Mouse (Mus musculus): ENCODE data around the gene Kalrn. TPM values are rescaled to one million over a fixed set of nuclear protein-coding genes. Genes with fewer than 3 reads are reported as not detected.

Kalrn gene
- polyA plus RNA-seq, 1 experiment from 2014 or later: 16.6 TPM

DNA sequence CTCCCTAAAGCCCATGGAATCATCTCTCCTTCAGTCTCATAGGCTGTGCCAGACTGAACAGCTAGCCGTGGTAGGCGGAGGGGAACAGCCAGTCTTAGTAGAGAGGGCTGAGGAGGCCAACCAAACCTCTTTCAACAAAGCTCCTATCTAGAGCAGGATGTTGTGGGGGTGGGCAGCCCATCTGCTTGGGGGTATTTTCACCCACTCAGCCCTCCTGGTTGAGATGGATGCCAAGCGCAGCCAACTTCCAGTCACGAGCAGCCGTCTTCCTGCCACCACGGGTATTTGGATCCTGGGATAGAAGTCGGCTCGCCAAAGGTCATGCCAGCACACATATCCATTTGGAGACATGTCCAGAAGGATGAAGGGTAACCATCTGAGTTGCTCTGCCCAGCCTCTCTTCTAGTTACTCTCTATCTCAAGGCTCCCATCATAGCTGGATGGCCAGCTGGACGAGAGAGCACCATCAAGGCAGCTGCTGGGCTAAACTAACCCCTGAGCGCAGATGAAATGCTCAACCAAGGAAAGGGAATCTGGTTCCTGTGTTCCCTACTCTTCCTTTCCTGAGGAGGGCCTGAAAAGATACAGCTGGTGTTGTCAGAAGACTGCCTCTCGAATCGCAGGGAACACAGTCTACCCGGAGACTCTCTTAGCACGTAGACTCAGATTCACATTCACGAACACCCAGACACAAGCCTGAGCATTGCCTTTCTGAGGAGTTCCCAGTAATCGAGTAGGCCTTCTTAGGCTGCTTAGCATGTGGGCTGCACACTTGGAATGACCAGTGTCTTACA lies 331.2 kb downstream of the Kalrn start:
- no peaks in the 10 kb centered on the region for H3K27me3 ChIP-seq (ENCODE audit: insufficient read depth, poor library complexity, severe bottlenecking)
- H3K27ac ChIP-seq: no peak overlapping the region
- no peak overlapping the region for H3K4me3 ChIP-seq
- WGBS: 97% methylated on average over 16 of the region's 16 CpGs
- DNase-seq (ENCODE audit: low spot score): no peak
- peaks cover 38% of the 10 kb centered on the region for H3K36me3 ChIP-seq
- no peaks in the 10 kb centered on the region for H3K4me1 ChIP-seq (replicated peaks)
- no peaks in the 10 kb centered on the region for H3K9me3 ChIP-seq

DNA sequence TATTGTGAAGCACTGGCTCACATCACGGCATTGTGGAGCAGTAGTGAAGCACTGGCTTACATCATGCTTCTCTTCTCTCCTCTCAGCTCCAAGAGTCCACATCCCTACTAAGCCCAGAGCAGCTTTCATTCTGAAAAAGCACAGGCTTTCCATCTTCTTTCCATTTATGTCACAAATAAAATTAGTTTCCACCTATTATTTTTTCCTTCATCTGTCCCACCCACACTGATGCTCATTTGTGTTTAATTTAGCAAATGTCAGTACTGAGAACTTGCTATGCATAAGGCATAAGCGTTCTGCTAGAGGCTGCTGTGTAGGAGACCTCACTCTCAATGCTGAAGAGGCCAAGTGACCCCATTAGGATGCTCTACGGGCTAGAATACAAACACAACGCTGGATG lies 333.7 kb downstream of the Kalrn start:
- Histone ChIP-seq H3K27ac (no peak overlapping the region), H3K9me3 (no peaks in the 10 kb centered on the region), H3K36me3 (peaks cover 52% of the 10 kb centered on the region), H3K4me3 (no peak overlapping the region), H3K27me3 (ENCODE audit: insufficient read depth, poor library complexity, severe bottlenecking) (no peaks in the 10 kb centered on the region), H3K4me1 (replicated peaks) (no peaks in the 10 kb centered on the region)
- WGBS: 84% methylated on average over 4 of the region's 4 CpGs
- DNase-seq (ENCODE audit: low spot score): no peak

DNA sequence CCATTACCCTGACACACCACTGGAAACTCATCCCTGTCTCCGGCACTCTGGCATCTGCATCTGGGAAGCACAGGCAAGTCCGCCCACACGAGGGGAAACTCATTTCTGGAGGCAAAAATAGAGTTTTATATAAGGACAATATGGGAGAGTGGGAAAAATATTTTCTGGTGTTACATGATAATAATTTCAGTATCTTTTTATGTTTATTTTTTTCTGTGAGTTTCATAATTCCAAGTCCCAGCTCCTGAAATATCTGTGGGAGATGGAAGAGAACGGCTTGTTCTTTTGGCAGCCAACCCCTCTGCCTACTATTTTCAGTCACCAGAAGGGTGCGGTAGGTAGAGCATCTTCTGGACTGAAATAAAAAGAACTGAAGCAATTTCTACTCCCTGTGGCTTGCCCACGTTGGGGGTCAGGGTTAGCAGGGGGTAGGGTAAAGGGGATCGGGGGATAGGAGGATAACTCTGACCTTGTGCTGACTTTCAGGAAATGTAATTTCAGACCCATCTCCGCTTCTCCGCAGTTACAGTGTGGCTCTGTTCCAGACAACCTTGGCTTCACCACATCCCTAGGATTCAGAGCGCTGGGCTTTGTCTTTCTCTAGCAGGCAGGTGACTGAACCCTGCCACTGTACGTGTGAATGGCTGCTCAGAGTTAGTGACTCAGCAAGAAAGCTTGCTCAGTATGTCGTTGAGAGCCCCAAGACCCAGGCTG lies 336.3 kb downstream of the Kalrn start:
- peaks cover 58% of the 10 kb centered on the region for H3K36me3 ChIP-seq
- DNase-seq (ENCODE audit: low spot score): no peak
- WGBS: 87% methylated on average over 12 of the region's 12 CpGs
- H3K9me3 ChIP-seq: no peaks in the 10 kb centered on the region
- H3K27me3 ChIP-seq (ENCODE audit: insufficient read depth, poor library complexity, severe bottlenecking): no peaks in the 10 kb centered on the region
- H3K4me1 ChIP-seq (replicated peaks): peaks cover 2% of the 10 kb centered on the region; the same call in 1 of the 2 replicates
- no peak overlapping the region for H3K27ac ChIP-seq
- no peak overlapping the region for H3K4me3 ChIP-seq

DNA sequence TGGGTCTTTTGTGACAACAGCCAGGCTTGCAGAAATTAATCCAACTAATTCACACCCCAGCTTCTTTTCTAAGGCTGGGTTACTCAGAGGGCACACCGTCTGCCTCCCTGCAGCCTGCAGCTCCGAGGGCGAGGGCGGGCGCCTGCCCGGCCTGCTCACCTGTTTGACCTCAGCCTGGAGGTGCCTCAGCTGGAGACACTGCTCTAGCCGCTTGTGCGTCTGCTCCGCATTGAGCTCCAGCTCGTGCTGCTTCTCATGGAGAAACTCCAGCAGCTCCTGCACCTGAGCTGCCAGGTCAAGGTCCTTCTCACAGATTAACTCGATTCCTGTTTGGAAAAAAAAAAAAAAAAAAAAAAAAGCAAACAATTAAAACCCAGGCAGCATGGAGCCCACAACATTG lies 338.2 kb downstream of the Kalrn start:
- Histone ChIP-seq H3K4me3 (no peak overlapping the region), H3K9me3 (no peaks in the 10 kb centered on the region), H3K27ac (no peak overlapping the region), H3K36me3 (peaks cover 51% of the 10 kb centered on the region), H3K27me3 (ENCODE audit: insufficient read depth, poor library complexity, severe bottlenecking) (no peaks in the 10 kb centered on the region), H3K4me1 (replicated peaks) (peaks cover 3% of the 10 kb centered on the region; the same call in 1 of the 2 replicates)
- 78% methylated on average over 11 of the region's 11 CpGs for WGBS
- DNase-seq (ENCODE audit: low spot score): no peak

DNA sequence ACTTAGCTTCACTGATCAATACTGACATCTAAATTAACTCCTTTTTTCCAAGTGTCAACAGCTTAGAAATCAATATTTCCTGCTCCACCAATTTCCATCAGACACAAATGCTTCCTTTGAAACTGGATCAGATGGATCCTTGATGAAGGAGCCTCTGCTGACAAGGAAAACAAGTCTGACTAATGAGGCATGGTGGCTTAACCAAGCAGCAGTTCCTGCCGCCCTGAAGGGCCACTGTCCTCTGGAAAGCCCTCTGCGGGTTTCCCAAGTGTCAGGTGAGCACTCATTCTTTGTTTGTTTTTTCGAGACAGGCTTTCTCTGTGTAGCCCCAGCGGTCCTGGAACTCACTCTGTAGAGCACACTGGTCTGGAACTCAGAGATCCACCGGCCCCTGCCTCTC lies 341.4 kb downstream of the Kalrn start:
- Histone ChIP-seq H3K36me3 (peaks cover 46% of the 10 kb centered on the region), H3K9me3 (no peaks in the 10 kb centered on the region), H3K4me1 (replicated peaks) (peaks cover 3% of the 10 kb centered on the region; the same call in 1 of the 2 replicates), H3K27me3 (ENCODE audit: insufficient read depth, poor library complexity, severe bottlenecking) (no peaks in the 10 kb centered on the region), H3K4me3 (no peak overlapping the region), H3K27ac (no peak overlapping the region)
- WGBS: 44% methylated on average over 5 of the region's 5 CpGs
- DNase-seq (ENCODE audit: low spot score): no peak

DNA sequence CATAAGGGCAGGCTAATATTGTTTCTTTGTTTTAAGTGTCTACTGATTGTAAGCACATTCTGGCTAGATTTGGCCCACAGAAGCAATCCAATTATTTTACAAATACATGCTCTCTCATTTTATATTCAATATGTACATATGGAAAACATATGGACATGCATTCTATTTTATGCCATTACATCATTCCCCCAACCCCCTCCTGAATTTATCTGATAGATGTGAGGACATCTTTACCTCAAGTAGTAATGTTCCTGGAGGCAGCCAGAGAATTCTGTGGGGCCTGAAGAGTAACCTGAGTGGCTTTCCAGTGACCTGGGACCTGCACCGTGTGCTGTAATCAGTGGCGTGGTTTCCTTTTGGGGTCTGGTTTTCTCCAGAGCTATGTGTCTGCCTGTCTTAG lies 342.2 kb downstream of the Kalrn start:
- 84% methylated on average over 2 of the region's 2 CpGs for WGBS
- H3K36me3 ChIP-seq: peaks cover 49% of the 10 kb centered on the region
- no peak overlapping the region for H3K27ac ChIP-seq
- no peaks in the 10 kb centered on the region for H3K9me3 ChIP-seq
- peaks cover 3% of the 10 kb centered on the region; the same call in 1 of the 2 replicates for H3K4me1 ChIP-seq (replicated peaks)
- no peaks in the 10 kb centered on the region for H3K27me3 ChIP-seq (ENCODE audit: insufficient read depth, poor library complexity, severe bottlenecking)
- no peak overlapping the region for H3K4me3 ChIP-seq
- DNase-seq (ENCODE audit: low spot score): no peak

DNA sequence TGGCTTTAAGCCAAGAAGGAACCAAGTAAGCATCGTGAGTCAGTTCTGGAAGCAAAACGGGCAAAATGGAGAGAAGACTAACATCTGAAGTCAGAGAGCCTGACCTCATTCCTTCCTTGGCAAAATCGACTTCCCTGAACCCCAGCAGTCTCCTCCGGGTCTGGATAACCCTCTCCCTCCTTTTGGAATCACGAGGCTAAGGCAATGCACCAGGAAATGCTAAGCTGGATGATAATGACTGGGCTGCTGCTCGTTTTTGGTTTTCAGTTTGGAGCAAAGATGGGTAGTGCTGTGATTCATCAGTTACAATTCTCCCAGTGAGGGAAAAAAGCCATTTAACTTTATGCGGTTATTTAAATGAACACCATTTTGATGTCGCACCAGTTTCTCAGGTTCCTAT lies 344.0 kb downstream of the Kalrn start:
- Histone ChIP-seq H3K4me3 (no peak overlapping the region), H3K27me3 (ENCODE audit: insufficient read depth, poor library complexity, severe bottlenecking) (no peaks in the 10 kb centered on the region), H3K9me3 (no peaks in the 10 kb centered on the region), H3K27ac (no peak overlapping the region), H3K36me3 (peaks cover 47% of the 10 kb centered on the region), H3K4me1 (replicated peaks) (peaks cover 3% of the 10 kb centered on the region; the same call in 1 of the 2 replicates)
- DNase-seq (ENCODE audit: low spot score): no peak
- WGBS: 84% methylated on average over 8 of the region's 8 CpGs

DNA sequence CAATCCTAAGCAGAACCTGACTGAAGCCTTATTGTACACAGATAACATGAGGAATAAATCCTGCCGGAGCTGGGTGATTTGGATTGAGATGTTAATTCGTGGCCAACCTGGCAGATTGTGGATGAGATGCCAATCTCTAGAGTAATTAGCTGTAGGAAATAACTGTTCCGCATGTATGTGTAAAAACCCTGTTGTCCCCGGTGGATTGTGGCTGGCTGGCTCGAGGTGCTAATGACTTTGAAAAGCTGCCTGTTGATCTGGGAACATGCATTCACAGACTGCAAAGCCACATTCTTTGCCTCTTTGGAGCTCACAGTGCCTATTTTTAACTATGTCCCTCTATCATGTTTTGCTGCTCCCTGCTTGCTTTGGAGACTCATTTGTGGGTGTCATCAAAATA lies 344.7 kb downstream of the Kalrn start:
- H3K36me3 ChIP-seq: peaks cover 42% of the 10 kb centered on the region
- no peaks in the 10 kb centered on the region for H3K9me3 ChIP-seq
- H3K4me1 ChIP-seq (replicated peaks): peaks cover 3% of the 10 kb centered on the region; the same call in 1 of the 2 replicates
- H3K4me3 ChIP-seq: no peak overlapping the region
- 68% methylated on average over 5 of the region's 5 CpGs for whole genome bisulfite sequencing
- DNase-seq (ENCODE audit: low spot score): no peak
- H3K27ac ChIP-seq: no peak overlapping the region
- no peaks in the 10 kb centered on the region for H3K27me3 ChIP-seq (ENCODE audit: insufficient read depth, poor library complexity, severe bottlenecking)

DNA sequence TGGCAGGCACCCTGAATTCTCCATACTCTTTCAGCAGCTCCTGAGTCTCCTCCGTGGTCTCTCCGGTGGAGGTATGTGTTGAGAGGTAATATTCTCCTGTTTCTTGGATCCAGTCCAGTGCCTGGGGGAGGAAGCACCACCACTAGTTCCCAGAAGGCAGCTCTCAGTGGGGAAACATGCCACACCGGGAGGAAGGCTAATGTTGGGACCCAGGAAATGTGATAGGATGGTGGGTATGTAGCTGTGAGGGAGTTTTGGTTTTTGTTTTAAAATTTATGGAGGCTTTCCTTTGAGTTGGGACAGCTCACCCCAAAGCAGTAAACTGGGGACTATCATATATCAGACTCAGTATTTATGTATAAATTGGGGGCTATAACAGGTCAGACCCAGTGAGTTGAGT lies 361.2 kb downstream of the Kalrn start:
- 89% methylated on average over 3 of the region's 3 CpGs for WGBS
- H3K36me3 ChIP-seq: peaks cover 85% of the 10 kb centered on the region
- no peak overlapping the region for H3K4me3 ChIP-seq

DNA sequence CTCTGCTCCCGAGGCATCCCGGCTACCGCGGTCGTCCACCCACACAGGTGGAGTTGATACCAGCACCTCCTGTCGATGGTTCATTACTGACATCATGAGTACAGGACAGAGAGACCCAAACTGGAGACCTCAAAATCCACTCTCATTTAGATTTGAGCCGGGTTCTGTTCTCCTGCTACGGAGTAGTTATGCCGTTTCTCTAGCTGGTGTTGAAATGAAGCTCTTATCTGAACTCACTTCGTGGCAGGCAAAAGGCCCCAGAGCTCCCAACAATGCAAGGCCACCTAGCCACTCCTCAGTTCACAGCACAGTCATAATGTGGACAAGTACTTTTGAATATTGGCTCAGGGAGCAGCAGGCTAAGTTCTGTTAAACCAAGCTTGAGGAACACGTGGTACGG lies 362.1 kb downstream of the Kalrn start:
- Histone ChIP-seq H3K9me3 (no peaks in the 10 kb centered on the region), H3K27ac (no peak overlapping the region), H3K27me3 (ENCODE audit: insufficient read depth, poor library complexity, severe bottlenecking) (no peaks in the 10 kb centered on the region), H3K36me3 (peaks cover 81% of the 10 kb centered on the region), H3K4me3 (no peak overlapping the region), H3K4me1 (replicated peaks) (peaks cover 4% of the 10 kb centered on the region)
- 85% methylated on average over 12 of the region's 12 CpGs for WGBS
- no peak for DNase-seq (ENCODE audit: low spot score)

More for the DNA sequence above, 361.2 kb downstream of the Kalrn start:
- Histone ChIP-seq H3K27ac (no peak overlapping the region), H3K4me1 (replicated peaks) (peaks cover 4% of the 10 kb centered on the region), H3K9me3 (no peaks in the 10 kb centered on the region), H3K27me3 (ENCODE audit: insufficient read depth, poor library complexity, severe bottlenecking) (no peaks in the 10 kb centered on the region)
- no peak for DNase-seq (ENCODE audit: low spot score)

DNA sequence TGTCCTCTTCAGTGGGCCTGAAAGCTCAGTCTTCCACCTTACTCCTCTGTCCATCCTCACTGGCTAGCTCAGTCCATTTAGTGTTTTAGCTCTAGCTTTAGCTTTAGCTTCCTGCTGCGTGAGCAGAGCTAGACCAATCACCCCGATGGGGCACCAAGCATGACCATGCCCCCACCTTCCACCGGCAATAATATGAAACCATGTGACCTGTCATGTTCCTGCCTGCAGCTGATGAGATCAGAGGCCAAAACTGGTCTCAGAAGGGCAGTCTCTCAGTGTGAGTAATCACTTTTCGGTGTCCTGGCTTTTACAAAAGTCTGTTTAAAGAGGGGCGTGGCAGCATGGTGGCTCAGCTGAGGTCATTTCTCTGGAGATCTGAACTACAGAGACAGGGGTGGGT lies 364.6 kb downstream of the Kalrn start:
- Histone ChIP-seq H3K36me3 (peaks cover 83% of the 10 kb centered on the region), H3K27me3 (ENCODE audit: insufficient read depth, poor library complexity, severe bottlenecking) (no peaks in the 10 kb centered on the region), H3K4me3 (no peak overlapping the region), H3K9me3 (no peaks in the 10 kb centered on the region), H3K27ac (no peak overlapping the region), H3K4me1 (replicated peaks) (peaks cover 12% of the 10 kb centered on the region)
- WGBS: 73% methylated on average over 5 of the region's 5 CpGs
- no peak for DNase-seq (ENCODE audit: low spot score)

DNA sequence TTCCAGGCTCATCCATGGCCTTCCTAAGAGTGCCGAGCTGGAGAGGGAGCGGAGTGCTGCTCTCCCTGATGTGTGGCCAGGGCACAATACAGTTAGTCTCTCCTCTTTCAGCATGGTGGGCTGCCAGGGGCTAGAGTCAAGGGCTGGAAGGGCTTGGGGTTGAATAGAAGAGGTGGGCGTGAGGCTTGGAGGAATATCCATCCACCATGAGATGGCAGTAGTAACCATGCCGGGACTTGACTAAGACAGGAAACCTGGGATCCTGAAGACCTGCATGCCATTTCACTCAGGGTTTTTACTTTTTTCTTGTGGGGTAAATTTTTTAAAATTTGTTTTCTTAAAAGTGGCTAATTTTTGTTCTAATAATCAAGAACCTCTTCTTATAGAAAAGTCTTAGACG lies 365.4 kb downstream of the Kalrn start:
- Histone ChIP-seq H3K4me1 (replicated peaks) (peaks cover 12% of the 10 kb centered on the region), H3K27ac (no peak overlapping the region), H3K27me3 (ENCODE audit: insufficient read depth, poor library complexity, severe bottlenecking) (no peaks in the 10 kb centered on the region), H3K4me3 (no peak overlapping the region), H3K9me3 (no peaks in the 10 kb centered on the region), H3K36me3 (peaks cover 84% of the 10 kb centered on the region)
- 86% methylated on average over 5 of the region's 5 CpGs for WGBS
- no peak for DNase-seq (ENCODE audit: low spot score)

DNA sequence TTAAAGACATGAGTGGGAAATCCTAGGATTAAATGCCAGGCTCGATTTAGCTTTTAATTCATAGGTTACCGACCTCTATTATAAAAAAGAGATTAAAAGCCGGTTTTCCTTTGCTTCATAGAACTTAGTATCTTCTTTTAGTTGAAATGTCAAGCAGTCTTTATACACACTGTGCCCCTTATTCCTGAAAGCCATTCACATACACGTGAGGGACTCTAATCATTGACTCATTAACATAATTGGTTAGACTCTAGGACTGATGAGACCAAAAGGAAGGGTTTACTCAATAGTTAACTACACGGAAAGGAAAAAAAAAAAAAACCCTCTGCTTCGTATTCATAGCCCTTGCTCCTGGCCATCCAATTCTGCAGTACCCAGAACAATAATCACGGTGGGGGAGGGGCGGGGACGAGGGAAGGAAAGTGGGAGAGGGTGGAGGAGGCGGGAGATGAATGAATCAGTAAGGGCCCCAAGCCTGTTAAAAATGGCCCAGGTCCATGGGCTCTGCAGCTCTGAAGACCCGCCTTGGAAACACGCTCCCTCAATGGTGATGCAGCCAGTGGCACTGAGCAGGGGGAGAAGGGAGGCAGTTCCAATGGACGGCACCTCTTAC lies 368.7 kb downstream of the Kalrn start:
- Histone ChIP-seq H3K36me3 (peaks cover 79% of the 10 kb centered on the region), H3K27ac (no peak overlapping the region)
- WGBS: 80% methylated on average over 13 of the region's 13 CpGs

More for the DNA sequence above, 368.7 kb downstream of the Kalrn start:
- Histone ChIP-seq H3K27me3 (ENCODE audit: insufficient read depth, poor library complexity, severe bottlenecking) (no peaks in the 10 kb centered on the region), H3K4me1 (replicated peaks) (peaks cover 12% of the 10 kb centered on the region), H3K9me3 (no peaks in the 10 kb centered on the region), H3K4me3 (no peak overlapping the region)
- DNase-seq (ENCODE audit: low spot score): no peak
